Mouse (Mus musculus) inflammation-experienced regulatory T-cells, adult 6 months (primary cell): ENCODE results near the gene Sept3. TPM values are rescaled to one million over a fixed set of nuclear protein-coding genes. Genes with fewer than 3 reads are reported as not detected.

Experiments used
- ATAC-seq: one replicate; pipeline ENCODE4 v1.8.0; 2017
- polyA plus RNA-seq, 3 experiments: library from polyadenylated mRNA; unstranded; fragments of 100-300 nt; shearing (Covaris generic); gene quantifications; one replicate each; pipeline ENCODE4 v1.2.1; 2017

Sept3 gene
- polyA plus RNA-seq, 3 experiments from 2014 or later = not detected

GRCm38 (mm10) chr15:82340414-82341035 is 65.8 kb downstream of the Sept3 start:
- no peak for ATAC-seq

- ATAC-seq = no peak
Observed at GRCm38 (mm10) chr15:82341036-82341501, 66.4 kb downstream of the Sept3 start.

GRCm38 (mm10) chr15:82341675-82342542 is 67.2 kb downstream of the Sept3 start:
- ATAC-seq = no peak

- no peak for ATAC-seq
Observed at GRCm38 (mm10) chr15:82342543-82342935, 67.8 kb downstream of the Sept3 start.

GRCm38 (mm10) chr15:82343368-82344287 is 68.9 kb downstream of the Sept3 start:
- no peak for ATAC-seq

Other genes starting within 250 kb of the Sept3 start
- 10 to 100 TPM in 2 of 3 experiments, 1 to 10 TPM in 1; 8.8 to 13.8 (median 12.5) TPM for gene Desi1, start 241.0 kb upstream of the Sept3 start, polyA plus RNA-seq
- gene Snu13, start 227.3 kb upstream of the Sept3 start, polyA plus RNA-seq = 100 to 1,000 TPM; 178 to 210 (median 205) TPM
- not detected for gene 4930407I10Rik, start 215.7 kb upstream of the Sept3 start, polyA plus RNA-seq
- gene Mei1, start 204.9 kb upstream of the Sept3 start, polyA plus RNA-seq = under 1 TPM in 1 of 3 experiments, not detected in 2; 0.12 TPM
- gene Ccdc134, start 147.0 kb upstream of the Sept3 start, polyA plus RNA-seq = 10 to 100 TPM; 19.9 to 26.0 (median 20.8) TPM
- gene Srebf2, start 127.7 kb upstream of the Sept3 start, polyA plus RNA-seq = 10 to 100 TPM; 28.4 to 42.6 (median 35.6) TPM
- gene Shisa8, start 62.1 kb upstream of the Sept3 start, polyA plus RNA-seq = not detected
- 1 to 10 TPM; 2.3 to 7.1 (median 4.8) TPM for gene Tnfrsf13c, start 50.5 kb upstream of the Sept3 start, polyA plus RNA-seq
- gene Cenpm, start 30.1 kb upstream of the Sept3 start, polyA plus RNA-seq = 10 to 100 TPM in 2 of 3 experiments, 1 to 10 TPM in 1; 6.0 to 56.1 (median 12.3) TPM
- gene 1500009C09Rik, start 22.5 kb upstream of the Sept3 start, polyA plus RNA-seq = not detected
- gene Wbp2nl, start 24.1 kb downstream of the Sept3 start, polyA plus RNA-seq = not detected
- gene Naga, start 64.0 kb downstream of the Sept3 start, polyA plus RNA-seq = 10 to 100 TPM; 40.7 to 74.7 (median 50.9) TPM
- gene Pheta2, start 64.0 kb downstream of the Sept3 start, polyA plus RNA-seq = 1 to 10 TPM; 2.7 to 5.1 (median 4.0) TPM
- gene Smdt1, start 64.1 kb downstream of the Sept3 start, polyA plus RNA-seq = 100 to 1,000 TPM; 101 to 149 (median 103) TPM
- gene Ndufa6, start 79.4 kb downstream of the Sept3 start, polyA plus RNA-seq = 100 to 1,000 TPM; 393 to 568 (median 531) TPM
- gene Cyp2d22, start 105.4 kb downstream of the Sept3 start, polyA plus RNA-seq = 1 to 10 TPM in 2 of 3 experiments, not detected in 1; 2.6 to 3.5 TPM
- not detected for gene Cyp2d11, start 119.1 kb downstream of the Sept3 start, polyA plus RNA-seq
- gene Cyp2d10, start 132.3 kb downstream of the Sept3 start, polyA plus RNA-seq = not detected
- not detected for gene Cyp2d9, start 158.5 kb downstream of the Sept3 start, polyA plus RNA-seq